Mouse (Mus musculus) forebrain, postnatal 0 days (tissue): ENCODE data around the gene Dmgdh. TPM values are rescaled to one million over a fixed set of nuclear protein-coding genes. Genes with fewer than 3 reads are reported as not detected.

ENCODE experiments used
- ATAC-seq: fragments of 200-750 bp; cut with Nextera tagmentation; 2 replicates; pipeline ENCODE4 v1.8.0; 2017; ENCODE audit warnings: mild to moderate bottlenecking, moderate library complexity
- DNase-seq: peaks from one replicate; pipeline ENCODE4 v3.0.0-alpha.2; 2015
- H3K27ac ChIP-seq: fragments of 300-500 bp; sonication (generic); 2 replicates; pipeline ENCODE4 v1.5.1; 2014; ENCODE audit warnings: low read depth, mild to moderate bottlenecking, antibody characterized with exemption, low read length, moderate library complexity, mixed read lengths
- H3K27me3 ChIP-seq: fragments of 300-500 bp; sonication (generic); 2 replicates; pipeline ENCODE4 v1.6.1; 2014; ENCODE audit warnings: mild to moderate bottlenecking, low read length, mixed read lengths; ENCODE audit not compliant: insufficient read depth
- H3K36me3 ChIP-seq: fragments of 300-500 bp; sonication (generic); 2 replicates; pipeline ENCODE4 v1.6.1; 2014; ENCODE audit warnings: mild to moderate bottlenecking, moderate library complexity; ENCODE audit not compliant: insufficient read depth
- H3K4me1 ChIP-seq: fragments of 300-500 bp; sonication (generic); 2 replicates; pipeline ENCODE4 v1.6.1; 2014; ENCODE audit warnings: antibody characterized with exemption; ENCODE audit not compliant: insufficient read depth
- H3K4me2 ChIP-seq: fragments of 300-500 bp; sonication (generic); 2 replicates; pipeline ENCODE4 v1.6.1; 2014; ENCODE audit warnings: low read depth, mild to moderate bottlenecking, moderate library complexity
- H3K4me3 ChIP-seq: fragments of 300-500 bp; sonication (generic); 2 replicates; pipeline ENCODE4 v1.5.1; 2014; ENCODE audit warnings: low read depth, low read length, mixed read lengths
- H3K9ac ChIP-seq: fragments of 300-500 bp; sonication (generic); 2 replicates; pipeline ENCODE4 v1.6.1; 2014; ENCODE audit warnings: mild to moderate bottlenecking
- H3K9me3 ChIP-seq: fragments of 300-500 bp; sonication (generic); 2 replicates; pipeline ENCODE4 v1.6.1; 2016; ENCODE audit warnings: low read length
- CTCF ChIP-seq: sonication (generic); IDR thresholded peaks from 2 replicates; pipeline ENCODE4 v1.5.1; 2016; ENCODE audit warnings: antibody characterized with exemption, control low read depth, low read depth
- WGBS: fragments of 180-500 bp; shearing (Covaris S2); extraction: QIAGEN DNeasy Blood & Tissue Kit; methylation state at CpG from one replicate; pipeline ENCODE4 v1.1.7; 2014; 5-methylcytosine and 5-hydroxymethylcytosine counted together
- polyA plus RNA-seq: library from polyadenylated mRNA; unstranded; fragments of >200 nt; fragmentation: Nextera tagmentation; extraction: Ambion mirVana; gene quantifications from 2 replicates; pipeline ENCODE4 v1.2.1, GENCODE M21; 2015
- total RNA-seq: library from RNA; depleted of rRNA; stranded (reverse); fragments of >200 nt; gene quantifications from 2 replicates; pipeline ENCODE4 v1.2.3, GENCODE M21; 2014

The Dmgdh gene
- total and polyA plus RNA-seq, 2 experiments from 2014 or later, result 0.13 to 0.19 TPM

GRCm38 (mm10) chr13:93707271-93707670 is 33.0 kb downstream of the Dmgdh start:
- H3K27me3 ChIP-seq, result no peaks in the 10 kb centered on the region
- no peak overlapping the region for H3K9ac ChIP-seq
- DNase-seq (no peak), ATAC-seq (no peak)
- H3K27ac ChIP-seq, result no peak overlapping the region
- no peaks in the 10 kb centered on the region for H3K9me3 ChIP-seq
- no peak overlapping the region for H3K4me3 ChIP-seq
- no peaks in the 10 kb centered on the region for H3K36me3 ChIP-seq
- no peak for TF ChIP-seq CTCF
- no peaks in the 10 kb centered on the region for H3K4me1 ChIP-seq
- WGBS, result 82% methylated on average over 4 of the region's 4 CpGs
- H3K4me2 ChIP-seq, result no peak overlapping the region

- Histone ChIP-seq H3K4me3 (no peak overlapping the region), H3K27me3 (no peaks in the 10 kb centered on the region), H3K4me1 (no peaks in the 10 kb centered on the region), H3K4me2 (no peak overlapping the region), H3K9me3 (no peaks in the 10 kb centered on the region), H3K27ac (no peak overlapping the region), H3K9ac (no peak overlapping the region), H3K36me3 (no peaks in the 10 kb centered on the region)
- no peak for ATAC-seq
- no peak for DNase-seq
- no peak for TF ChIP-seq CTCF
- WGBS, result 92% methylated on average over 4 of the region's 4 CpGs
Observed at GRCm38 (mm10) chr13:93710325-93710724, 36.1 kb downstream of the Dmgdh start.

- Histone ChIP-seq H3K27me3 (no peaks in the 10 kb centered on the region), H3K4me2 (no peak overlapping the region), H3K36me3 (no peaks in the 10 kb centered on the region), H3K9me3 (no peaks in the 10 kb centered on the region), H3K4me1 (no peaks in the 10 kb centered on the region), H3K9ac (no peak overlapping the region), H3K4me3 (no peak overlapping the region), H3K27ac (no peak overlapping the region)
- TF ChIP-seq CTCF, result no peak
- 88% methylated on average over 4 of the region's 4 CpGs for WGBS
- ATAC-seq, result no peak
- DNase-seq, result no peak
Observed at GRCm38 (mm10) chr13:93711226-93711625, 37.0 kb downstream of the Dmgdh start.

GRCm38 (mm10) chr13:93712362-93712761 is 38.1 kb downstream of the Dmgdh start:
- no peaks in the 10 kb centered on the region for H3K36me3 ChIP-seq
- no peaks in the 10 kb centered on the region for H3K9me3 ChIP-seq
- H3K27me3 ChIP-seq, result no peaks in the 10 kb centered on the region
- H3K27ac ChIP-seq, result no peak overlapping the region
- no peak overlapping the region for H3K4me2 ChIP-seq
- DNase-seq (no peak), ATAC-seq (no peak)
- H3K4me3 ChIP-seq, result no peak overlapping the region
- no peak overlapping the region for H3K9ac ChIP-seq
- no peaks in the 10 kb centered on the region for H3K4me1 ChIP-seq
- 97% methylated on average over 4 of the region's 4 CpGs for WGBS
- TF ChIP-seq CTCF, result no peak

DNA sequence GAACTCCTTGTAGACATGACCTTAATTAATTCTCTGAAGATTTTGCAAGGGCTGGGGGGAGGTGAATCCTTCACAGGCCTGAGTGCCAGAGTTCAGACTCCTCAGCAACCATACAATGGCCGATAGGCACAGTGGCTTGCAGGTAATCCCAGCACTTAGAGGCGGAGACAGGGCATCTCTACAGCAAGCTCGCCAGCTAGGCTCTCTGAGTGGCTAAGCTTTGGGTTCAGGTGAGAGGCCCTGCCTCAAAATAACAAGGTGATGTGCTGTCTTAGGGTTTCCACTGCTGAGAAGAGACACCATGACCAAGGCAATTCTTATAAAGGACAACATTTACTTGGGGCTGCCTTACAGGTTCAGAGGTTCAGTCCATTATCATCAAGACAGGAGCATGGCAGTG is 39.6 kb downstream of the Dmgdh start:
- Histone ChIP-seq H3K36me3 (no peaks in the 10 kb centered on the region), H3K9me3 (no peaks in the 10 kb centered on the region), H3K4me3 (no peak overlapping the region), H3K27me3 (no peaks in the 10 kb centered on the region), H3K9ac (no peak overlapping the region), H3K4me1 (no peaks in the 10 kb centered on the region), H3K27ac (no peak overlapping the region), H3K4me2 (no peak overlapping the region)
- WGBS, result 89% methylated on average over 3 of the region's 3 CpGs
- no peak for DNase-seq
- no peak for TF ChIP-seq CTCF
- ATAC-seq, result no peak

DNA sequence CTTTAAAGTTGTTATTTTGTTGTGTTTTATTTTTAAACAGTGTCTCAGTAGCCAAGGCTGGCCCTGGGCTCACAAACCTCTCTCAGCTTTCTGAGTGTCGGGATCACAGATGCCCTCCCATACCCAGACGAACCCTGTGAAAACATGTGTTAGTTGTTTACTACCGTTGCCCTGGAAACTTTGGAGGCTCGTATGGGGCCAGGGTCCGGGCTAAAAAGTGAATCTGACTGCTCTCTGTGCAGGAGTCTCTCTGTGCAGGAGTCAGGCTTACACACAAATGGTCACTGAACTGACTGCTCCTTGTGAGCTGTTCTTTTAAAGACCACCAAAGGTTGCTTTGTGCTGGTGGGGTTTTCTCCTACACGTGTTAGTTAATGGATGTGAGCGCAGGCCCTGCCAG is 42.9 kb downstream of the Dmgdh start:
- Histone ChIP-seq H3K27me3 (no peaks in the 10 kb centered on the region), H3K9ac (no peak overlapping the region), H3K9me3 (no peaks in the 10 kb centered on the region), H3K27ac (no peak overlapping the region), H3K4me1 (no peaks in the 10 kb centered on the region; the same call in 1 of the 2 replicates), H3K36me3 (no peaks in the 10 kb centered on the region), H3K4me3 (no peak overlapping the region), H3K4me2 (no peak overlapping the region)
- DNase-seq, result no peak
- 0 out of 2 replicates have a peak, but pooled peaks have one; percentile 16 for ATAC-seq
- WGBS, result 35% methylated on average over 7 of the region's 7 CpGs
- no peak for TF ChIP-seq CTCF

GRCm38 (mm10) chr13:93718948-93719347 is 44.7 kb downstream of the Dmgdh start:
- under 1% methylated on average over 7 of the region's 7 CpGs for WGBS
- Histone ChIP-seq H3K27ac (no peak overlapping the region), H3K9me3 (no peaks in the 10 kb centered on the region), H3K27me3 (no peaks in the 10 kb centered on the region), H3K4me1 (no peaks in the 10 kb centered on the region; the same call in 1 of the 2 replicates), H3K4me3 (no peak overlapping the region), H3K9ac (no peak overlapping the region), H3K36me3 (no peaks in the 10 kb centered on the region), H3K4me2 (no peak overlapping the region)
- peak; percentile 89 for DNase-seq
- ATAC-seq, result peak; percentile 61; the same call in 1 of the 2 replicates
- peak; percentile 87 for TF ChIP-seq CTCF

- WGBS, result 52% methylated on average over 4 of the region's 4 CpGs
- DNase-seq, result peak; percentile 74
- no peak for TF ChIP-seq CTCF
- Histone ChIP-seq H3K9me3 (no peaks in the 10 kb centered on the region), H3K4me3 (no peak overlapping the region), H3K9ac (no peak overlapping the region), H3K36me3 (no peaks in the 10 kb centered on the region), H3K27me3 (no peaks in the 10 kb centered on the region), H3K27ac (peak overlapping the region; percentile 41; the same call in 1 of the 2 replicates), H3K4me1 (no peaks in the 10 kb centered on the region; the same call in 1 of the 2 replicates), H3K4me2 (no peak overlapping the region)
- peak; percentile 55 for ATAC-seq
Observed at GRCm38 (mm10) chr13:93721916-93722315, 47.7 kb downstream of the Dmgdh start.
